Mouse (Mus musculus): ENCODE results near the gene H60b. TPM values are rescaled to one million over a fixed set of nuclear protein-coding genes. Genes with fewer than 3 reads are reported as not detected.
"Not testable (repeated sequence)": the region's sequence is repeated elsewhere in the genome, so short reads cannot be mapped to it uniquely, and the experiment has no call there.

The H60b gene
- total RNA-seq, 1 experiment from 2014 or later = not detected

DNA sequence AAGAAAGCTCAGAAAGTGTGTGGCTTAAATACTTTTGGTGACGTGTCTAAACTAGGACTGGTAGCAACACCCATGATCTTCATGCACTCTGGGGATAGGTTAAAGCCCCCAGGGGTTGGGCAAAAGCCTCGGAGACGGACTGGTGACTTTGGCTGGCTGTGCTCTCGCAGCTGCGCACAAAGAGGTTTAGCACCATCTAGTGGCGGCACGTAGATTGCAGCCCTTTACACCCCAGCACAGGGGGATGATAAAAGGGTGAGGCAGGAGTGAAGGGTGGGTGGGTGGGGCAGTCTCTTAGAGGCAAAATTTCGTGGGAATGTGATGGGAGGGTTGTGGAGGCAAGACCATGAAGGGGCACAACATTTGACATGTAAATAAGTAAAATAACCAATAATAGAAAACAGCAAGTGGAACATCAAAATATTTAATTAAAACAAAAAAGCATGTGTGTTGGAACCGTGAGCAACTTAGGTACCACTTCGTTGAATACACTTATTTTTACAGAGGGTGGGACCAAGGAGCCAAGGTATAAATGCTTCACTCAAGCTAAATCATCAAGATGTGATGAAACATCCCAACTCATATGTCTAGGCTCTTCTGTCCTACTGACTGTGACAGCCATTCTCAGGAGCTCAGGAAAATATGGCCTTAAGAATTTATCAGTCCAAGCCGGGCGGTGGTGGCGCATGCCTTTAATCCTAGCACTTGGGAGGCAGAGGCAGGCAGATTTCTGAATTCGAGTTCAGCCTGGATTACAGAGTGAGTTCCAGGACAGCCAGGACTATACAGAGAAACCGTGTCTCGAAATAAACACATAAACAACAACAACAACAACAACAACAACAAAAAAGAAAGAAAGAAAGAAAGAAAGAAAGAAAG lies 5.6 kb downstream of the H60b start:
- ATAC-seq (replicated peaks; ENCODE audit: low read depth, poor library complexity, severe bottlenecking) = not testable (repeated sequence)

GRCm38 (mm10) chr10:22165328-22166003 lies 7.1 kb downstream of the H60b start:
- peak; percentile 73 for ATAC-seq (replicated peaks; ENCODE audit: low read depth, poor library complexity, severe bottlenecking)

DNA sequence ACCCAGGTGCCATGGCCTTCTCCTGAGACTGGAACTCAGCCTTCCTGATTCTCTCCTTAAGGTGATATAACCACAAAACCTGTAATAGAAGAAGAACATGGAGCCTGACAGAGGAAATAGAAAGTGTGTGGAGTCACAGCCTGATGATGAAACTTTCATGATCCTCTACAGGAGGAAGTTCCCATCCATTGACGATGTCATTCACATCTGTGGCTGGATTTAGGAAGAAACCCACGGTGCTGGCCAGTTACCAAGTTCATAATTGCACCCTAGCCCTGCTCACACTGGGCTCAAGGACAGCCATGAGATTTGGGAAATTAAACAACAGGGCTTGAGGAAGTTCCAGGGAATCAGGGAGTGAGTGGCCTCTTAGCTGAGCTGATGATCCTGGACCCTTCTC lies 7.6 kb downstream of the H60b start:
- ATAC-seq (replicated peaks; ENCODE audit: low read depth, poor library complexity, severe bottlenecking) = peak; percentile 60

- ATAC-seq (replicated peaks; ENCODE audit: low read depth, poor library complexity, severe bottlenecking) = not testable (repeated sequence)
Observed at GRCm38 (mm10) chr10:22167061-22167460, 8.7 kb downstream of the H60b start.

DNA sequence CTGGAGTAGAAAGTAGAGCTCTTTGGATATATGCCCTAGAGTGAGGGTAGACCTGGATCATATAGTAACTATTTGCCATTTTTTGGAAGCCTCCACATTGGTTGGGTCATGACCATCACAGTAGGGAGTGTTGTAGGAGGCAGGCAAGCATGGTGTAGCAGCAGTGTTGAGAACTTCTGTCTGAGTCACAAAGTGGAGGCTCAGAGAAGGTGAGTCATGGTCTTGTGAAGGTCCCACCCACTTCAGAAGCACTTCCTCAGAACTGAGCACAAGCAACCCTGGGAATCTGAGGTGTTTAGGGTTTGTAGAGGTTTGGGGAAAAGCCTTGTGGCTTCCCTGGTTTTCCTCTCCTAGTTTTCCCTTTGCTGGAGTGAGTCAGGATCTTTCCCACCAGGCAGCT lies 10.7 kb downstream of the H60b start:
- ATAC-seq (replicated peaks; ENCODE audit: low read depth, poor library complexity, severe bottlenecking) = not testable (repeated sequence)

DNA sequence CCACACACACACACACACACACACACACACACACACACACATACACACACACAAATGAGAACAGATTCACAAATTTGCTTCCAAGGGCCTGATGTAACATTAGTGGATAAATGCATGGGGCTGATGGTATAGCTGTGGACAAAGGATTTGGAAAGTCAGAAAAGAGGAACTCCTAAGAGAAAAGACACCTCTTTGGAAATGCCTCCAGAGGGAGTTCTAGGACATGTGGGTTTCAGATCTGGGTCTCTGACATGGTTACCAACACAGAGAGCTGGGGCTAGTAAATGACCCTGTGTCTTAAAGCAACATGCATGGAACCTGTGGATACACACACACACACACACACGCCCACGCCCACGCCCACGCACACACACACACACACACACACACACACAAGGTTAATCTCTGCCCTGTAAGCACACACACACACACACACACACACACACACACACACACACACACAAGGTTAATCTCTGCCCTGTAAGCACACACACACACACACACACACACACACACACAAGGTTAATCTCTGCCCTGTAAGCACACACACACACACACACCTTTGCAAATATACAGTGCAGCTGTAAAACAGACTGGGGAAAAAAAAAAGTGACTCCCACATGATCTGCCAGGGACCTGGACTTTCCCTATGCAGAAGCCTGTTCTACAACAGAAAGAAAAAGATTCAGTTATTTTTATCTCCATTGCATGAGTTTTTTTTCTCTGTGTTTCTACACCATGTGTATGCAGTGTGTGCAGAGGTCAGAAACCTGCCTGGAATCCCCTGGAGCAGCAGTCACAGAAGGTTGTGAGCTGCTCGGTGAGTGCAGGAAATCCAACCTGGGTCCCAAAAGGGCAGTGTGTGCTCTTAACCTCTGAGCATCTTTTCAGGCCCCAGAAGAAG lies 14.3 kb downstream of the H60b start:
- peak; percentile 43; the same call in 1 of the 2 replicates for ATAC-seq (replicated peaks; ENCODE audit: low read depth, poor library complexity, severe bottlenecking)

DNA sequence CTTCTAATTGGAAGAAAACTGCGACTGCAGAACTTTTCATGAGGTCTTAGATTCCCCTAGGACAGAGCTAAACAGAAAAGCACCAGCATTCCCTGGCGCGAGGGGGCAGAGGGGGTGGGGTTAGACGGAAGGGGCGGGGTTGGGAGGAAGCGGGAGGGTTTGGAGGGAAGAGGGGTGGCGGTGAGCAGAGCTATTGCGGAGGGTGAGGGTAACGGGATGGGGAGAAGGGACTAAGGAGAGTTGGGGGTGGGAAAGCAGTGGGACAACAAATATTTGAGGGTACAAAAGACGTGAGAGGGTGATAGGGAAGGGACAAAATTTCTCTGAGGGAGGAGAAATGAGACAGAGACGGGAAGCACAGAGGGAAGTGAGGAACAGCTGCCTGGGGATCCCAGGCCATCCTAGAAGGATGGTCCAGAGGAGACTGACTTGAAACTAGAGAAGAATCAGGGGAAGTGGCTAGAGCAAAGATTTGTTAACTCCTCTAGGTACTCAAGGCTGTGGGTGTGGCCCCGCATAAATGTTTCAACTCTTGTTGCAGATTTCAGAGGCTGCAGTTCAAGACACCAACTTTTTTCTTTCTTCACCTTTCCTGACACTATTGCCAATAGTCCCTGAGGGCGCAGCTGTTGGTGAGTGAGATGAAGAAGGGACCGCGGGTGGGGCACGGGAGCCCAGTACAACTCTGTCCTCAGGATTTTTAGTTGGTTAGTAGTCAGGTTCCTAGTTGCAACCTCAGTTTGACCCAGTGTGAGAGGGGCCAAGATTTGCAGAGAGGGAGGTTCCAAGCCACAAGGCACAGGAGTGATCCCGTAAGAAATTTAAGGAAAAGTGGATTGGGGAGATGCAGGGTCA lies 15.2 kb downstream of the H60b start:
- ATAC-seq (replicated peaks; ENCODE audit: low read depth, poor library complexity, severe bottlenecking) = peak; percentile 33; the same call in 1 of the 2 replicates

DNA sequence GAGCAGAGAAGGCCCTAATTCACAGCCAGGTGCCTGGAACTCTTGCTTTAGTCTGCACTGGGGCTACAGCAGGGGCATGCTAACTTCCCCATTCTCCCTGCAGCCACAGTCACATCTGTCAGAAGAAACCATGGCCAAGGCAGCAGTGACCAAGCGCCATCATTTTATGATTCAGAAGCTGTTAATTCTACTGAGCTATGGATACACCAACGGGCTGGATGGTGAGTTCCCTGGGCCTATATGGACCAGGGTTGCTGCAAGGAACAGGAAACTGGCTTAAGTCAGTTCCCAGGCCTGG lies 15.8 kb downstream of the H60b start:
- ATAC-seq (replicated peaks; ENCODE audit: low read depth, poor library complexity, severe bottlenecking) = peak; percentile 67

GRCm38 (mm10) chr10:22176515-22176914 lies 18.1 kb downstream of the H60b start:
- not testable (repeated sequence) for ATAC-seq (replicated peaks; ENCODE audit: low read depth, poor library complexity, severe bottlenecking)

- ATAC-seq (replicated peaks; ENCODE audit: low read depth, poor library complexity, severe bottlenecking) = not testable (repeated sequence)
Observed at GRCm38 (mm10) chr10:22191035-22191434, 32.6 kb downstream of the H60b start.

GRCm38 (mm10) chr10:22201352-22201751 lies 43.0 kb downstream of the H60b start:
- not testable (repeated sequence) for ATAC-seq (replicated peaks; ENCODE audit: low read depth, poor library complexity, severe bottlenecking)

GRCm38 (mm10) chr10:22202784-22203583 lies 44.6 kb downstream of the H60b start:
- ATAC-seq (replicated peaks; ENCODE audit: low read depth, poor library complexity, severe bottlenecking) = peak; percentile 83

DNA sequence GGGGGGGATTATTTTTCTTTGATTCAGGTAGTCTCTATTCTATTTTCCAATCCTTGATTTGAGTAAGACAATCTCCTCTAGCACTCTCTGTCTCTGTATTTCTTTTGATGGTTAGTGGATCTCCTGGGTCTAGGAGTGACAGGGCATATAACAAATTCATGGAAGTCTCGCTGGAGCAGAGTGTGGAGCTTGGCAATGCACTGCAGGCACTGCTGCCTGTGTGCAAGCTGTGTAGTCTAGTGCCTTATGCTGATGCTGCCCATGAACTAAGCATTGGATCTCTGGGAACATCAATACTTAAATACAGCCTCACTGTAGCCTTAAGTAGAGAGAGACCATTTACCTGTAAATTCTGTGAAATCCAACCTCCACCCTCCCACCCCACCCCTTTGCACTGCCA lies 48.1 kb downstream of the H60b start:
- not testable (repeated sequence) for ATAC-seq (replicated peaks; ENCODE audit: low read depth, poor library complexity, severe bottlenecking)

- ATAC-seq (replicated peaks; ENCODE audit: low read depth, poor library complexity, severe bottlenecking) = peak; percentile 90
Observed at GRCm38 (mm10) chr10:22212012-22212696, 53.8 kb downstream of the H60b start.

DNA sequence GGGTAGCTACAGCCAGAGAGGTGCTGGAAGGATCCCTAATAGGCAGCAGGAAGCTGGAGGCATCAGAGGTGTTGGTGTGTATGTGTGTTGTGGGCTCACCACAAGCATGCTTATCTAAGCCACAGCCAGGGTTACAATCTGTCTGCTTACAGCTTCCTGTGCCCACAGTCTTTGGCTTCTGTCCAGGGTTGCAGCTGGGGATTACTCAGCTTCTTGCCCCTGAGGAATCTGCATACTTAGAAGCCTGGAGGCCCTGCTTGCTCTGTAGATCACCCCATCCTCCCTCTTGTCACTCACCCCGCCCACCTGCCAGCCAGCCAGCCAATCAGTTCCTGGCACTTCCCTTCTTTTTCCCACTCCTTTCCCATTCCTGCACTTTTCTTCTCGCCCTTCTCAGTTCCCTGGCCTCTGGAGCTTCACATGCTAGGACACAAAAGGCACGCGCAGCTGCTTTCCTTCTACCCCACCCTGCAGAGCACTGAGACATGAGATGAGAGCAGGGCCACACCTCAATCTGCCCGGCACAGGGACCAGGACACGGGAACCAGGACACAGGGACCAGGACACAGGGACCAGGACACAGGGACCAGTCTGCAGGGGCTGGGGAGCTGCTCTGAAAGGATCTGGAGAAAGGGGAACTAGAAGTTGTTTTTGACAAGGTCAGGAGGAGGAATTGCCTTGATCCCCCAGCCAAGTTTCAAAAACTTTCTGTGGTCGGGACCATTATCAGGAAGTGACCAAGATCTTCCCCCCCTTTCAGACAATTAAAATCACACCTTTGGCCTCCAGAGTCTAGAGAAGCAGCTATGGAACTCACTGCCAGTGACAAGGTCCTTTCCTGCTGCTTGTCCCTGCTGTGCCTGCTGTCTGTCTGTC lies 65.3 kb downstream of the H60b start:
- peak; percentile 88 for ATAC-seq (replicated peaks; ENCODE audit: low read depth, poor library complexity, severe bottlenecking)

DNA sequence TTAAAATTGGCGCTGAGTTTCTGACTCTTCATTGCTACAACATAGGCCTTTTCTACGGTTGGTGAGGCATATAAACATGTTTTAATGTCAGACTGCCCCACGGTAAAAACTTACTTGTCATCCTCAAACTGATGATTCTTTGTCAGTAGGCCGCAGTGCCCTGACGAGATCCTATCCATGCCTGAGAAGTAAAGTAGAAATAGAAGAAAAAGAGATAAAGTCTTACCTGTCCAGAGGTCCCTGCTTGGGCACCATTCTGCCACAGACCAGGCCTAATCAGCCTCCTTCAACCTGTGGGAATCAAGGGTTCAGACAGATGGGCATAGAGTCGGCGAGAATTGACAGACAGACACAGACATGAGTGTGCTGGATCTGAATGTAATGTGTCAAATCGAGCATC lies 106.7 kb downstream of the H60b start:
- ATAC-seq (replicated peaks; ENCODE audit: low read depth, poor library complexity, severe bottlenecking) = no peak

Data from common myeloid progenitor, adult 5-6 weeks (primary cell).